Mouse (Mus musculus) small intestine, adult 2 months (tissue): ENCODE data around the gene Rhbdd1.

Experiments used
- CTCF ChIP-seq: fragments of 200-500 bp; IDR thresholded peaks from 2 replicates; pipeline ENCODE4 v1.5.1; 2012; ENCODE audit warnings: low read depth, mild to moderate bottlenecking, control low read depth, inconsistent platforms, low read length, moderate library complexity, mixed read lengths; ENCODE audit not compliant: insufficient replicate concordance, insufficient read length; ENCODE audit errors: extremely low read depth
- POLR2A ChIP-seq: fragments of 200-500 bp; IDR thresholded peaks from 2 replicates; pipeline ENCODE4 v1.6.1; 2012; ENCODE audit warnings: low read depth, mild to moderate bottlenecking, control low read depth, inconsistent platforms, low read length, moderate library complexity

DNA sequence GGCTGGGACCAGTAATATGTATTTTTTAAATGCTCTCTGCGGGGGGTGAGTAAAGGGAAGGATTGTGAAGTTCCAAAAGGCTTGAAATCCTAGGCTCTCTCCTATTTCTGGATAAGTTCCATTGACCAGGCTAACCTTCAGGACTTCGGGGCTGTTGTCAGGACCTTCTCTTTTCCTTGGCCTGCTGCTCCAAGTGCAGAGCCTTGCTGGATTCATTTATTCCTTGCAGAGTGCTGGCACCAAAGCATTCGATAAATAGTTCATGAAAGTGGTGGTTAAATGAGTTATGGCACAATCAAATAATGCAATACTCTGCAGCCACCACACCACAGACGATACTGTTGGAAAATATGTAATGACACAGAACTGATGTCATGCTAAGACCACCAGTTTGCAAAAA lies 143.1 kb downstream of the Rhbdd1 start:
- TF ChIP-seq CTCF (no peak), POLR2A (no peak)
